Mouse (Mus musculus) cerebellum, postnatal 10 days (tissue): ENCODE results near the gene Igf2r.
A peak's percentile ranks its signal among the peaks of the same experiment; 100 is the strongest.

Experiments used
- DNase-seq, 2 experiments: peaks; one replicate each; pipeline ENCODE4 v3.0.0; 2021; ENCODE audit warnings: mixed read lengths in 2 of 2

Gene Igf2r

GRCm38 (mm10) chr17:12749421-12750367 is 19.8 kb downstream of the Igf2r start:
- DNase-seq, result no peak

GRCm38 (mm10) chr17:12745761-12746160 is 23.7 kb downstream of the Igf2r start:
- DNase-seq, result no peak

- DNase-seq, result peak; percentile 36 to 48
These were observed 25.4 kb downstream of the Igf2r start for GRCm38 (mm10) chr17:12744071-12744470.

- DNase-seq, result peak; percentile 32 to 42
These were observed 27.1 kb downstream of the Igf2r start for GRCm38 (mm10) chr17:12742151-12742908.

DNA sequence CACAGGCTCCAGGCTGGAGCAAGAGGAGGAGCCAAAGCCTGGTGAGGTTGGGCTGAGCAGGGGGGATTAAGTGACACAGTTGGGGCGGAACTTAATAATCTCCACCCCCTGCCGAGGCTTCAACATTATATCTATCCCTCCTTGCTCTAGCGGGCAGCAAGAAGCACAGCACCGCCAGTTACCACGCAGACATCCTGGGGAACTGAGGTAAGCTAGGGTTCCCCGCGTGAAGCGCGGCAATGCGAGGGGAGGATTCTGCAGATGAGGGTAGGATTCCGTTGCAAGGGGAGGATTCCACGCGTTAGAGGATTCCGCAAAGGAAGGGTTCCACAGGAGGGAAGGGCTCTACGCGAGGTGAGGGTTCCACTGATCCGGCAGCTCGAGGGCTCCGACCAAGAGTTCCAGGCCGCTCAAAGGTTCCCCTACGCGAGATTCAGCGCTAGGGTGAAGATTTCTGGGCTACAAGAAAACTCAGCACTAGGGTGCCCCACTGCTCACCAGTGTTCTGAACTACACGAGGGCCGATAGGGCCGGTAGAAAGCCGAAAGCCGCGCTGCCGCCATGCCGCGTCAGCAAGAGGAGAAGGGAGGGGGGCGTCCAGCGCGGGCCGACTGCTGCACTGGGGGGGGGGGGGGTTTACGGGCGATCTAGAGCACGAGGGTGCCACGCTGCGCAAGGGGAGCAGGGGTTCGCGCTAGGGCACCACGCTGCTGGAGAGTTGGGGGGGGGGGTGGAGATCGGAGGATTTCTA is 28.1 kb downstream of the Igf2r start:
- peak; percentile 60 to 65 for DNase-seq

DNA sequence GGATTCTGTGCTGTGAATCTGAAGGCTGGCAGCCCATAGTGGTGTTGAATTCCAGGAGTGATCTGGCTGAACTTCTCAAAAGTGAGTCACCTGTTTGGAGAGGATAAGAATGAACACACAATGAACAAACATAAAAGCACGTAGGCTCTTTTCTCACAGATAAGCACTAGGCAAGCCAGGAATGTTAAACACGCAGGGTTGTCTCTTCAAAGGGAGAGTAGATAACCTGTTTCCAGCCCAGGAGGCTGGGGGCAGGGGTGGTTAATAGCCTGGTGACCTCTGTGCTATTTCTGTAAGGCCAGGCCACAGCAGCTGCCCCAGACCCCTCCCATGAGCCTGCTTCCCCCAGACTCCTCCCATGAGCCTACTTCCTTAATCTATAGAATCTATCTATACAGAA is 29.1 kb downstream of the Igf2r start:
- no peak for DNase-seq

- DNase-seq, result peak; percentile 33 to 43
These were observed 29.9 kb downstream of the Igf2r start for GRCm38 (mm10) chr17:12739516-12739915.

DNA sequence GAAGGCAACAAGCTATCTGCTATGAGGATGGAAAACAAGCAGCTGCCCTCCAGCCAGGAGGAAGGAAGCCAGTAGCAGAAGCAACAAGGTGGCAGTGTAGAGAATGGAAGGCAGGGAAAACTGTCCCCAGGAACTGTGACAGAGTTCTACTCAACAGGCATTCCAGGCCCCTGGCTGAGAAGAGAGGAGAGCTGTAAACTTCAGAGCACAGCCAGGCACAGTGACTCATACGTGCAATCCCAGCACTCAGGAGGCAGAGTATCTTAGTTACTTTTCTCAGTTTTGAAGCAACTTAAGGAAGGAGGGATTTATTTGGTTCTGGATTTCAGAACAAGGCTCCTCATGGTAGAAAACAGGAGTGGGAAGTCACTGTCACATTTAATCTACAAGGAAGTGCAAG is 31.5 kb downstream of the Igf2r start:
- DNase-seq, result no peak

DNA sequence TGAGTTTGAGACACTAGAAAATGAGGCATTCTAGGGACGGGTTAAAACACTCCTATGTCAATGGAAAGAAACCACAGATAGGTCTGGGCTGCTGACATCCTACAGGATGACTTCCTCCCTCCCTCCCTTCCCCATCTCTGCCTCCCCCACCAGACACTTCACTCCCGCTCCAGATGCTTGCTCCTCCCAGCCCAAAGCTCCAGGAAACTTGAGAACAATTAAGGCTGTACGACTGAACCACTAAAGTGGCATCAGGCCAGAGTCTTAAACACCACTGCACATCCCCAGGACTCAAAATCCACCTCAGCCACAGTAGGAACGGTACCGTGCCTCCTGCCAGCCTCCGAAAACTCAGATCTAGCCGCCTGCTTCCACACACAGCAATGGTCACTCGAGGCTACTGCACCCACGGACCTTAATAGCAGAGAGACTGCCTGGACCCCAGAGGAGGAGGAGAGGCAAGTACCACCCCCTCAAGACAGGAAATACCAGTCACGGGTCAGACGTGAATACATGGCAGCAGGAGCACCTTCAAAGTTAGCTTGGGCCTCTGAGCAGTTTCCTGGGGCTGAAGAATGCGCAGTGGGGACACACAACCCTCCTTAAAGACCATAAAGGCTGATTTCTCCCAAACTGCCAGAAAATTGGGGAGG is 35.1 kb downstream of the Igf2r start:
- DNase-seq, result no peak

GRCm38 (mm10) chr17:12733128-12733527 is 36.3 kb downstream of the Igf2r start:
- DNase-seq, result no peak

DNA sequence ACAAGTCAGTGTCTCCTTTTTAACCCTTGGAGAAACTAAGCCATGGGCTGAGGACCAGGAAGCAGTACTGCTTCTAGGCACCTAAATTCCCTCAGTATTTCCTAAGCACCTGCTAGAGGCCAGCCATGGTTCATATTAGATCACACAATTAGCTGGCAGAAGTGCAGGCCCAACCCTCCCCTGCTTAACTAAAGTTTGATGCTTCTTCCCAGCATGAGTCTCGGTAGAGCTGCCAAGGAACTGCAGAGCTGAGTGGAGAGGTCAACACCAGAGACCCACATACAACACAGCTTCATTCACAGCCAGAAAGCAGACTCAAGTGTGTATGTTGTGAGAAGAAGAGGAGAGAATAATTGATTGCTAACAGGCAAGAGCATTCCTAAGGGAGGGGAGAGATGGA is 40.9 kb downstream of the Igf2r start:
- DNase-seq, result peak; percentile 52 to 72

DNA sequence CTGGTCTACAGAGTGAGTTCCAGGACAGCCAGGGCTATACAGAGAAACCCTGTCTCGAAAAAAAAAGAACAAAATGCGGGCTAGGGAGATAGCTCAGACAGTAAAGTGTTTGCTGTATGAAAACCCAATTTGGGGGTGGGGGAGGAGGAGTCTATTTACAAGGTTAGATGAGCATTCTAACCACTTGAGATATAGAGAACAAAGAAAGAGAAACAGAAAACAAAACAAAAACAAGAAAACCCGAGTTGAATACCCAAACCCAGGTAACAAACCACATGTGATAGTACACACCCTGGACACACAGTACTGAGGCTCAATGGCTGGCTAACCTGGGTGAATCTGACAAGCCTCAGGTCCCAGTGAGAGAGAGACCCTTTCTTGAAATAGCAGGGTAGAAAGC is 41.7 kb downstream of the Igf2r start:
- DNase-seq, result no peak

GRCm38 (mm10) chr17:12725871-12726270 is 43.6 kb downstream of the Igf2r start:
- peak; percentile 67 to 75 for DNase-seq

GRCm38 (mm10) chr17:12724767-12725744 is 44.4 kb downstream of the Igf2r start:
- DNase-seq, result peak; percentile 48 to 59

GRCm38 (mm10) chr17:12723986-12724766 is 45.3 kb downstream of the Igf2r start:
- DNase-seq, result peak; percentile 30 to 41

DNA sequence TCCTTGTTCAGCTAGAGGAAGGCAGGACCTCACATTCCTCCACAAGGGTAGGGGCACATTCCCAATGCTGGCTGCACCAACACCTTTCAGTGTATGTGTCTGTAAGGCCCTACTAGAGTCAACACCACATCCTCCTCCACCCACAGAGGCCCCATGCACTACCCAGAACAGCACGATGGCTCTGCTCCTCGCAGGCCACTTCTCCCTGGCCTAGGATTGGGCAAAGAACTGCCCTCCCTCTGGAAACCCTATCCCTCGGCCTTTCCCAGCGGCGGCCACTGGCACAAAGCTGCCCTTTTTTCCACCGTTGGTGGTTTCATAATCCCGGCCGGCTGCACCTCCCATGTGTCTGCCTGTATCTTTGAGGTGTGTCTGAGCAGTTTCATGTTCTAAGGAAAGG is 46.8 kb downstream of the Igf2r start:
- DNase-seq, result no peak

- peak in 1 of 2 experiments; percentile 21 for DNase-seq
These were observed 48.2 kb downstream of the Igf2r start for GRCm38 (mm10) chr17:12721118-12721886.

DNA sequence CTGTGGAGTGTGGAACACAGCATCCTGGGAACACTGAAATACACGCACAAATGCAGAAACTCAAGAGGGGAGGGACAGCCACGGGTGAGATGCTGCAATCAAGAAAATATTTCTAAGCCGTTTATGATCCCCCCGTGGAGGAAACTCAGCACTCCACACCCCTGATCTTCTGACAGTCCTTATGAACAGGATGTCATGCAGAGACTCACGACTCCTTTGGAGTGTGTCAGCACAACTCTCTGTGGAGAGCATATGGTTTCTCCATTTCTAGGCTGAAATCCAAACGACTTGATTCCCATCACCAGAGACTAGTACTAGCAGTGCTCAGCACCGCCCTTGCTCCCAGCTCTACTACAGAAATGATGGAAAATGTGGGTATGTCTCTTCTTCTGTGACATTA is 51.2 kb downstream of the Igf2r start:
- peak; percentile 57 to 63 for DNase-seq

- no peak for DNase-seq
These were observed 52.0 kb downstream of the Igf2r start for GRCm38 (mm10) chr17:12717445-12717844.

- DNase-seq, result no peak
These were observed 54.4 kb downstream of the Igf2r start for GRCm38 (mm10) chr17:12715032-12715431.
